Mouse (Mus musculus): ENCODE results near the gene Ptgir. TPM values are rescaled to one million over a fixed set of nuclear protein-coding genes. Genes with fewer than 3 reads are reported as not detected.

The Ptgir gene
- polyA plus RNA-seq, 1 experiment: 11.3 TPM

- TF ChIP-seq CTCF (IDR thresholded peaks at IDR 0.05; ENCODE audit: borderline replicate concordance, control insufficient read depth, extremely low read depth, insufficient read depth, low read length, poor library complexity) (no peak), POLR2A (IDR thresholded peaks at IDR 0.05; ENCODE audit: control insufficient read depth, extremely low read depth, insufficient read depth, low read length, poor library complexity) (no peak)
- peak; percentile 30 for DNase-seq
- 23% methylated on average over 13 of the region's 13 CpGs for WGBS
- Histone ChIP-seq H3K27ac (ENCODE audit: control insufficient read depth, insufficient read depth, low read length) (no peak overlapping the region), H3K27me3 (ENCODE audit: control insufficient read depth, insufficient read depth, low read length) (no peaks in the 10 kb centered on the region), H3K36me3 (ENCODE audit: control insufficient read depth, insufficient read depth, low read length) (peaks cover 7% of the 10 kb centered on the region), H3K4me3 (ENCODE audit: control insufficient read depth, insufficient read depth, low read length) (no peak overlapping the region), H3K4me1 (replicated peaks; ENCODE audit: control insufficient read depth, insufficient read depth, low read length) (peaks cover 20% of the 10 kb centered on the region)
These were observed 29.7 kb upstream of the Ptgir start for GRCm38 (mm10) chr7:16876608-16877007.

GRCm38 (mm10) chr7:16877717-16878116 is 28.6 kb upstream of the Ptgir start:
- DNase-seq: no peak
- H3K36me3 ChIP-seq (ENCODE audit: control insufficient read depth, insufficient read depth, low read length): no peaks in the 10 kb centered on the region
- no peaks in the 10 kb centered on the region for H3K27me3 ChIP-seq (ENCODE audit: control insufficient read depth, insufficient read depth, low read length)
- WGBS: 84% methylated on average over 3 of the region's 3 CpGs
- H3K27ac ChIP-seq (ENCODE audit: control insufficient read depth, insufficient read depth, low read length): no peak overlapping the region
- H3K4me3 ChIP-seq (ENCODE audit: control insufficient read depth, insufficient read depth, low read length): no peak overlapping the region
- H3K4me1 ChIP-seq (replicated peaks; ENCODE audit: control insufficient read depth, insufficient read depth, low read length): peaks cover 20% of the 10 kb centered on the region
- TF ChIP-seq CTCF (IDR thresholded peaks at IDR 0.05; ENCODE audit: borderline replicate concordance, control insufficient read depth, extremely low read depth, insufficient read depth, low read length, poor library complexity): no peak
- no peak for TF ChIP-seq POLR2A (IDR thresholded peaks at IDR 0.05; ENCODE audit: control insufficient read depth, extremely low read depth, insufficient read depth, low read length, poor library complexity)

GRCm38 (mm10) chr7:16879796-16880547 is 26.3 kb upstream of the Ptgir start:
- no peaks in the 10 kb centered on the region for H3K36me3 ChIP-seq (ENCODE audit: control insufficient read depth, insufficient read depth, low read length)
- H3K27ac ChIP-seq (ENCODE audit: control insufficient read depth, insufficient read depth, low read length): no peak overlapping the region
- H3K4me3 ChIP-seq (ENCODE audit: control insufficient read depth, insufficient read depth, low read length): no peak overlapping the region
- TF ChIP-seq CTCF (IDR thresholded peaks at IDR 0.05; ENCODE audit: borderline replicate concordance, control insufficient read depth, extremely low read depth, insufficient read depth, low read length, poor library complexity): no peak
- TF ChIP-seq POLR2A (IDR thresholded peaks at IDR 0.05; ENCODE audit: control insufficient read depth, extremely low read depth, insufficient read depth, low read length, poor library complexity): no peak
- 88% methylated on average over 9 of the region's 9 CpGs for WGBS
- H3K27me3 ChIP-seq (ENCODE audit: control insufficient read depth, insufficient read depth, low read length): peaks cover 2% of the 10 kb centered on the region; the same call in 1 of the 2 replicates
- DNase-seq: no peak
- peaks cover 12% of the 10 kb centered on the region for H3K4me1 ChIP-seq (replicated peaks; ENCODE audit: control insufficient read depth, insufficient read depth, low read length)

DNA sequence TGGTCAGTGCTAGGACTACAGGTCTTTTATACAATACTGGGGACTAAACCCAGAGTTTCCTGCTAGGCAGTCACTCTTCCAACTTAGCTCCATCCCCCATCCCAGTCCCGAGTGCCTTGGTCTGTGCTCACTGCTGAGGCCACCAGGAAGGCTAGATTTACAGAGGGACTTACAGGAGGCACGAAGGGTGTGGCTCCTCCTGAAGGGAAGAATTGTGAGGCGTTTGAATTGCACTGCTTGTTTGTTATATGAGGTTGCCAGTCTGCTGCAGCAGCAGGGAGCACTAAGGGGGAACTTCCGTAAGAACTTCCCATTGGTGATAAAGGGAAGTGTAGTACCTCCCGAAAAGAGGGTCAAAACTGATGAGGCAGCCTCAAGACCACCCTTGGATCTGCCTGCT is 25.7 kb upstream of the Ptgir start:
- no peak for DNase-seq
- H3K4me1 ChIP-seq (replicated peaks; ENCODE audit: control insufficient read depth, insufficient read depth, low read length): peaks cover 9% of the 10 kb centered on the region

DNA sequence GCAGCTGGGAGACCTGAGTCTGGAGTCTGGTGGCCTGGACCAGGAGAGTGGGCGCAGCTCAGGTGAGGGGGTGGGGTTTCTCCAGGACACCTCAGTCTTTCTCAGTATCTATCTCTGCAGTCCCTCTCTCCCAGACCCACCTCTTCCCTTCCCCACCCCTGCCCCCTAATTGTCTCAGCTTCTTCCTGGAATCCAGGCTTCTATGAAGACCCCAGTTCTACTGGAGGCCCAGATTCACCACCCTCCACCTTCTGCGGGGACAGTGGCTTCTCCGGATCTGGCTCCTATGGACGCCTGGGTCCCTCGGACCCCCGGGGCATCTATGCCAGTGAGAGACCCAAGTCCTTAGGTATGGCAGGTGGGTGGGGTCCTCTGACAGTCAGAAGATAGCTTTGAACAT is 23.1 kb upstream of the Ptgir start:
- Histone ChIP-seq H3K27me3 (ENCODE audit: control insufficient read depth, insufficient read depth, low read length) (peaks cover 14% of the 10 kb centered on the region), H3K4me3 (ENCODE audit: control insufficient read depth, insufficient read depth, low read length) (no peak overlapping the region), H3K36me3 (ENCODE audit: control insufficient read depth, insufficient read depth, low read length) (no peaks in the 10 kb centered on the region), H3K27ac (ENCODE audit: control insufficient read depth, insufficient read depth, low read length) (no peak overlapping the region), H3K4me1 (replicated peaks; ENCODE audit: control insufficient read depth, insufficient read depth, low read length) (no peaks in the 10 kb centered on the region; the same call in 1 of the 2 replicates)
- TF ChIP-seq POLR2A (IDR thresholded peaks at IDR 0.05; ENCODE audit: control insufficient read depth, extremely low read depth, insufficient read depth, low read length, poor library complexity): no peak
- TF ChIP-seq CTCF (IDR thresholded peaks at IDR 0.05; ENCODE audit: borderline replicate concordance, control insufficient read depth, extremely low read depth, insufficient read depth, low read length, poor library complexity): no peak
- no peak for DNase-seq
- WGBS: 96% methylated on average over 6 of the region's 6 CpGs

More for the DNA sequence above, 25.7 kb upstream of the Ptgir start:
- Histone ChIP-seq H3K36me3 (ENCODE audit: control insufficient read depth, insufficient read depth, low read length) (no peaks in the 10 kb centered on the region), H3K27ac (ENCODE audit: control insufficient read depth, insufficient read depth, low read length) (no peak overlapping the region), H3K4me3 (ENCODE audit: control insufficient read depth, insufficient read depth, low read length) (no peak overlapping the region), H3K27me3 (ENCODE audit: control insufficient read depth, insufficient read depth, low read length) (peaks cover 8% of the 10 kb centered on the region; the same call in 1 of the 2 replicates)
- no peak for TF ChIP-seq CTCF (IDR thresholded peaks at IDR 0.05; ENCODE audit: borderline replicate concordance, control insufficient read depth, extremely low read depth, insufficient read depth, low read length, poor library complexity)
- TF ChIP-seq POLR2A (IDR thresholded peaks at IDR 0.05; ENCODE audit: control insufficient read depth, extremely low read depth, insufficient read depth, low read length, poor library complexity): no peak
- WGBS: 48% methylated on average over 5 of the region's 5 CpGs

- 72% methylated on average over 4 of the region's 4 CpGs for WGBS
- no peak overlapping the region for H3K4me3 ChIP-seq (ENCODE audit: control insufficient read depth, insufficient read depth, low read length)
- H3K27ac ChIP-seq (ENCODE audit: control insufficient read depth, insufficient read depth, low read length): no peak overlapping the region
- H3K4me1 ChIP-seq (replicated peaks; ENCODE audit: control insufficient read depth, insufficient read depth, low read length): no peaks in the 10 kb centered on the region; the same call in 1 of the 2 replicates
- peaks cover 14% of the 10 kb centered on the region for H3K27me3 ChIP-seq (ENCODE audit: control insufficient read depth, insufficient read depth, low read length)
- no peak for DNase-seq
- H3K36me3 ChIP-seq (ENCODE audit: control insufficient read depth, insufficient read depth, low read length): no peaks in the 10 kb centered on the region
- no peak for TF ChIP-seq CTCF (IDR thresholded peaks at IDR 0.05; ENCODE audit: borderline replicate concordance, control insufficient read depth, extremely low read depth, insufficient read depth, low read length, poor library complexity)
- TF ChIP-seq POLR2A (IDR thresholded peaks at IDR 0.05; ENCODE audit: control insufficient read depth, extremely low read depth, insufficient read depth, low read length, poor library complexity): no peak
These were observed 22.0 kb upstream of the Ptgir start for GRCm38 (mm10) chr7:16884334-16884733.

Measured in thymus, adult 2 months (tissue).